In genomic region chr8:46395348-46395747, GRCm38 (mm10) we compare ENCODE assay signal across 21 mouse cellular contexts.
A peak's percentile ranks its signal among the peaks of the same experiment; 100 is the strongest.
DNase-seq lines count a peak whose midpoint lies in the region; ATAC-seq and TF ChIP-seq lines count a peak whose summit lies in the region.
"Had no signal": no experiment of that assay in that cellular context is flagged by ENCODE, and none has a peak within 500 bp of the region (broad histone marks: within the 10 kb centered on the region; RNA-seq: fewer than 3 reads in every experiment).

No protein-coding gene starts in this region.

- H3K4me2 ChIP-seq in hindbrain, postnatal 0 days (ENCODE audit: low read depth, low read length) = no peak overlapping the region
- H3K4me2 ChIP-seq: forebrain, embryonic 13.5 days; heart, embryonic 11.5 days; hindbrain, embryonic 12.5 days; kidney, embryonic 15.5 days; liver, embryonic 11.5 days; lung, embryonic 14.5 days had no signal

- peak overlapping the region; percentile 78 for H3K27ac ChIP-seq in spleen, adult 2 months (ENCODE audit: insufficient read depth, low read length)
- H3K27ac ChIP-seq in bone marrow, adult 2 months (ENCODE audit: control insufficient read depth, insufficient read depth, low read depth, low read length, poor library complexity) = peak overlapping the region; percentile 24; the same call in 1 of the 2 replicates
- no peak overlapping the region for H3K27ac ChIP-seq in hindbrain, postnatal 0 days
- H3K27ac ChIP-seq: forebrain, embryonic 13.5 days; hindbrain, embryonic 12.5 days; kidney, embryonic 15.5 days; midbrain, embryonic 10.5 days had no signal

- TF ChIP-seq POLR2A in spleen, adult 2 months (IDR thresholded peaks at IDR 0.05; ENCODE audit: low read depth, low read length) = no peak; the same call in 1 of the 2 replicates
- TF ChIP-seq POLR2A in bone marrow, adult 2 months (IDR thresholded peaks at IDR 0.05; ENCODE audit: borderline replicate concordance, control insufficient read depth, low read depth, low read length) = no peak

- H3K27me3 ChIP-seq in spleen, adult 2 months (ENCODE audit: control insufficient read depth, insufficient read depth, low read length) = no peaks in the 10 kb centered on the region
- H3K27me3 ChIP-seq in hindbrain, postnatal 0 days (ENCODE audit: insufficient read depth, low read length) = no peaks in the 10 kb centered on the region
- H3K27me3 ChIP-seq: forebrain, embryonic 13.5 days; hindbrain, embryonic 12.5 days; kidney, embryonic 15.5 days had no signal

- DNase-seq in spleen, adult 2 months (ENCODE audit: low read depth in 1 of 2, low spot score in 2 of 2) = peak in 1 of 2 experiments; percentile 29
- no peak for DNase-seq in spleen, adult 12 weeks (ENCODE audit: low spot score)
- DNase-seq in gastrocnemius, postnatal 14 days = no peak
- DNase-seq in hindbrain, postnatal 0 days (ENCODE audit: low spot score) = no peak
- no peak for DNase-seq in gastrocnemius, postnatal 25 days
- DNase-seq: cerebellum, adult 18-20 months; cerebellum, postnatal 14 days; kidney, adult 11 months; kidney, postnatal 36 days; lung, embryonic 14.5 days; lung, postnatal 36 days; thymus, adult 18-20 months; thymus, postnatal 36 days had no signal

- no peak overlapping the region for H3K4me3 ChIP-seq in spleen, adult 2 months (ENCODE audit: extremely low read depth, insufficient read depth, insufficient read length)
- H3K4me3 ChIP-seq in bone marrow, adult 2 months (replicated peaks; ENCODE audit: control insufficient read depth, low read depth, low read length) = no peak overlapping the region
- H3K4me3 ChIP-seq in hindbrain, postnatal 0 days (ENCODE audit: low read length) = no peak overlapping the region
- H3K4me3 ChIP-seq: forebrain, embryonic 13.5 days; hindbrain, embryonic 12.5 days; kidney, embryonic 15.5 days; midbrain, embryonic 10.5 days had no signal

- ATAC-seq in hematopoietic stem cell, adult 5-6 weeks (replicated peaks in 1 of 2; ENCODE audit: insufficient read depth in 1 of 2, low FRiP score in 2 of 2, low TSS enrichment in 1 of 2, low read depth in 1 of 2, poor library complexity in 2 of 2, severe bottlenecking in 2 of 2) = peak; percentile 42 to 45; a peak in 1 of 4 replicates
- no peak for ATAC-seq in hindbrain, postnatal 0 days
- ATAC-seq: forebrain, embryonic 13.5 days had no signal

- intact Hi-C loops in gastrocnemius, postnatal 14 days (cut with DNase I; ENCODE audit: low total_unique reads) = no loop called here

- TF ChIP-seq CTCF in spleen, adult 2 months (IDR thresholded peaks at IDR 0.05; ENCODE audit: extremely low read depth, insufficient read depth, insufficient read length, insufficient replicate concordance) = no peak
- TF ChIP-seq CTCF in bone marrow, adult 2 months (IDR thresholded peaks at IDR 0.05; ENCODE audit: control insufficient read depth, insufficient read depth, low read length) = no peak
- TF ChIP-seq CTCF in hindbrain, postnatal 0 days (IDR thresholded peaks at IDR 0.05; ENCODE audit: low read depth) = no peak

- peaks cover 10% of the 10 kb centered on the region for H3K4me1 ChIP-seq in spleen, adult 2 months (ENCODE audit: control insufficient read depth, insufficient read depth, insufficient read length)
- H3K4me1 ChIP-seq in bone marrow, adult 2 months (ENCODE audit: control insufficient read depth, insufficient read depth, low read length) = no peaks in the 10 kb centered on the region; the same call in 1 of the 2 replicates
- no peaks in the 10 kb centered on the region for H3K4me1 ChIP-seq in hindbrain, postnatal 0 days (ENCODE audit: insufficient read depth, low read length)
- H3K4me1 ChIP-seq: forebrain, embryonic 13.5 days; hindbrain, embryonic 12.5 days; kidney, embryonic 15.5 days; midbrain, embryonic 10.5 days had no signal

- H3K9ac ChIP-seq in hindbrain, postnatal 0 days (replicated peaks; ENCODE audit: low read length) = no peak overlapping the region
- H3K9ac ChIP-seq: forebrain, embryonic 13.5 days; hindbrain, embryonic 12.5 days; kidney, embryonic 15.5 days; lung, embryonic 14.5 days had no signal

- no peaks in the 10 kb centered on the region for H3K36me3 ChIP-seq in spleen, adult 2 months (ENCODE audit: control insufficient read depth, insufficient read depth, low read length)
- H3K36me3 ChIP-seq in hindbrain, postnatal 0 days (ENCODE audit: insufficient read depth, low read length) = no peaks in the 10 kb centered on the region
- H3K36me3 ChIP-seq: hindbrain, embryonic 12.5 days; kidney, embryonic 15.5 days; midbrain, embryonic 10.5 days had no signal

- H3K9me3 ChIP-seq in hindbrain, postnatal 0 days (ENCODE audit: low read length) = no peaks in the 10 kb centered on the region
- H3K9me3 ChIP-seq: forebrain, embryonic 13.5 days; hindbrain, embryonic 12.5 days; kidney, embryonic 15.5 days; midbrain, embryonic 10.5 days had no signal

- WGBS in spleen, adult 2 months = 81% methylated on average over 1 of the region's 1 CpGs
- WGBS in bone marrow, adult 2 months = 62% methylated on average over 1 of the region's 1 CpGs
- 81% methylated on average over 1 of the region's 1 CpGs for WGBS in hindbrain, postnatal 0 days
